ENCODE assay signal across 8 mouse cellular contexts in genomic region chr5:19909071-19909470, GRCm38 (mm10).
DNase-seq lines count a peak whose midpoint lies in the region; ATAC-seq and TF ChIP-seq lines count a peak whose summit lies in the region.

No protein-coding gene starts in this region.

- H3K9ac ChIP-seq in kidney, embryonic 16.5 days (replicated peaks; ENCODE audit: low read length), result 0 out of 2 replicates have a peak overlapping the region, but pooled peaks have one; percentile 20
- H3K9ac ChIP-seq in forebrain, embryonic 11.5 days (ENCODE audit: low read length), result peak overlapping the region; percentile 58
- peak overlapping the region; percentile 79 for H3K9ac ChIP-seq in midbrain, embryonic 16.5 days (ENCODE audit: low read depth, low read length)

- H3K27me3 ChIP-seq in kidney, embryonic 16.5 days (ENCODE audit: insufficient read depth, low read length), result peaks cover 30% of the 10 kb centered on the region
- no peaks in the 10 kb centered on the region for H3K27me3 ChIP-seq in forebrain, embryonic 11.5 days (ENCODE audit: control insufficient read depth, insufficient read depth, low read length)
- H3K27me3 ChIP-seq in midbrain, embryonic 16.5 days (ENCODE audit: control insufficient read depth, insufficient read depth, low read depth, low read length), result no peaks in the 10 kb centered on the region

- no peak for DNase-seq in kidney, postnatal 10 days
- peak; percentile 53 for DNase-seq in forebrain, embryonic 11.5 days (ENCODE audit: low spot score)
- DNase-seq in layer of hippocampus, adult 2 months (ENCODE audit: low spot score in 2 of 2), result peak; percentile 57 to 62
- DNase-seq in B cell, adult 2 months, result no peak
- no peak for DNase-seq in adrenal gland, adult 8-10 months

- peaks cover 15% of the 10 kb centered on the region; the same call in 1 of the 2 replicates for H3K4me1 ChIP-seq in kidney, embryonic 16.5 days (ENCODE audit: insufficient read depth, low read length)
- H3K4me1 ChIP-seq in forebrain, embryonic 11.5 days (replicated peaks; ENCODE audit: control insufficient read depth, insufficient read depth, low read length), result peaks cover 3% of the 10 kb centered on the region; the same call in 1 of the 2 replicates
- H3K4me1 ChIP-seq in midbrain, embryonic 16.5 days (ENCODE audit: control insufficient read depth, insufficient read depth, low read length), result peaks cover 18% of the 10 kb centered on the region

- 6% methylated on average over 11 of the region's 11 CpGs for WGBS in kidney, embryonic 16.5 days
- 2% methylated on average over 11 of the region's 11 CpGs for WGBS in forebrain, embryonic 11.5 days
- 1% methylated on average over 11 of the region's 11 CpGs for WGBS in midbrain, embryonic 16.5 days

- H3K9me3 ChIP-seq in kidney, embryonic 16.5 days (ENCODE audit: low read length), result no peaks in the 10 kb centered on the region
- no peaks in the 10 kb centered on the region for H3K9me3 ChIP-seq in forebrain, embryonic 11.5 days (ENCODE audit: control insufficient read depth, low read length)
- no peaks in the 10 kb centered on the region for H3K9me3 ChIP-seq in midbrain, embryonic 16.5 days (replicated peaks; ENCODE audit: control insufficient read depth, low read length, poor library complexity, severe bottlenecking)

- ATAC-seq in kidney, embryonic 16.5 days (ENCODE audit: low FRiP score, low TSS enrichment), result no peak
- ATAC-seq in forebrain, embryonic 11.5 days (replicated peaks; ENCODE audit: low FRiP score), result no peak
- peak; percentile 67 for ATAC-seq in midbrain, embryonic 16.5 days
- no peak for ATAC-seq in monocyte, adult 5-6 weeks (replicated peaks; ENCODE audit: insufficient number of reproducible peaks, low FRiP score, low TSS enrichment, poor library complexity, severe bottlenecking)

- peak overlapping the region; percentile 60 for H3K4me2 ChIP-seq in kidney, embryonic 16.5 days (replicated peaks; ENCODE audit: low read depth, low read length)
- peak overlapping the region; percentile 81 for H3K4me2 ChIP-seq in forebrain, embryonic 11.5 days (ENCODE audit: low read depth, low read length, severe bottlenecking)
- H3K4me2 ChIP-seq in midbrain, embryonic 16.5 days (ENCODE audit: low read length), result peak overlapping the region; percentile 63

- no peaks in the 10 kb centered on the region for H3K36me3 ChIP-seq in kidney, embryonic 16.5 days (ENCODE audit: insufficient read depth, low read length)
- no peaks in the 10 kb centered on the region for H3K36me3 ChIP-seq in forebrain, embryonic 11.5 days (ENCODE audit: control insufficient read depth, insufficient read depth, low read length)
- no peaks in the 10 kb centered on the region for H3K36me3 ChIP-seq in midbrain, embryonic 16.5 days (ENCODE audit: control insufficient read depth, insufficient read depth, low read length)

- H3K27ac ChIP-seq in kidney, embryonic 16.5 days (ENCODE audit: low read length), result no peak overlapping the region
- no peak overlapping the region for H3K27ac ChIP-seq in forebrain, embryonic 11.5 days (ENCODE audit: low read depth, low read length)
- peak overlapping the region; percentile 97 for H3K27ac ChIP-seq in layer of hippocampus, adult 2 months
- peak overlapping the region; percentile 85 for H3K27ac ChIP-seq in midbrain, embryonic 16.5 days (ENCODE audit: low read length)

- no peak for TF ChIP-seq CTCF in layer of hippocampus, adult 2 months (conservative IDR thresholded peaks at IDR 0.05)

- H3K4me3 ChIP-seq in kidney, embryonic 16.5 days (ENCODE audit: low read length), result peak overlapping the region; percentile 44
- peak overlapping the region; percentile 48 for H3K4me3 ChIP-seq in forebrain, embryonic 11.5 days (ENCODE audit: low read depth, low read length)
- peak overlapping the region; percentile 70 for H3K4me3 ChIP-seq in layer of hippocampus, adult 2 months
- H3K4me3 ChIP-seq in midbrain, embryonic 16.5 days (ENCODE audit: low read depth, low read length), result peak overlapping the region; percentile 50

Comparison
In these comparisons a context has a peak if more than half of its experiments do, and no peak if none do; other contexts are left out.
1. H3K27ac ChIP-seq: peak in layer of hippocampus, adult 2 months (single experiment) and midbrain, embryonic 16.5 days (single experiment); none in kidney, embryonic 16.5 days (single experiment) and forebrain, embryonic 11.5 days (single experiment).
2. H3K9ac ChIP-seq: peak in every context shown above with its lines; median percentile 79 in midbrain, embryonic 16.5 days; 58 in forebrain, embryonic 11.5 days; 20 in kidney, embryonic 16.5 days.
3. DNase-seq: peak in forebrain, embryonic 11.5 days (single experiment) and layer of hippocampus, adult 2 months (2 of 2); none in kidney, postnatal 10 days (single experiment), B cell, adult 2 months (0 of 2) and adrenal gland, adult 8-10 months (single experiment).
4. Peak in every context shown above with its lines, with median percentiles within 50 percentile points of each other: H3K4me2 ChIP-seq and H3K4me3 ChIP-seq.